Mouse (Mus musculus): ENCODE results near the gene Cdh10.

The Cdh10 gene

DNA sequence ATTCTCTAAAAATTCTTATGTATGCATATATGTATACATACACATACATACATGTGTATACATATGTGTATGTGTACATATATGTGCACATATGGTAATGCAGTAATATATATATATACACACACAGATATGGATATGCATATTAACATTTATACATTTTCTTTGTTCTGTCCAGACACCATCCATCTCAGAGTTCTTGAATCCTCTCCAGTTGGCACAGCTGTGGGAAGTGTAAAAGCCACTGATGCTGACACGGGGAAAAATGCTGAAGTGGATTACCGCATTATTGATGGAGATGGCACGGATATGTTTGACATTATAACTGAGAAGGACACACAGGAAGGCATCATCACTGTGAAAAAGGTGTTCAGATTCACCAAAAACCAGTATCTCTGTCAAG is 166.1 kb downstream of the Cdh10 start:
- no peak for DNase-seq (ENCODE audit: low spot score)

DNA sequence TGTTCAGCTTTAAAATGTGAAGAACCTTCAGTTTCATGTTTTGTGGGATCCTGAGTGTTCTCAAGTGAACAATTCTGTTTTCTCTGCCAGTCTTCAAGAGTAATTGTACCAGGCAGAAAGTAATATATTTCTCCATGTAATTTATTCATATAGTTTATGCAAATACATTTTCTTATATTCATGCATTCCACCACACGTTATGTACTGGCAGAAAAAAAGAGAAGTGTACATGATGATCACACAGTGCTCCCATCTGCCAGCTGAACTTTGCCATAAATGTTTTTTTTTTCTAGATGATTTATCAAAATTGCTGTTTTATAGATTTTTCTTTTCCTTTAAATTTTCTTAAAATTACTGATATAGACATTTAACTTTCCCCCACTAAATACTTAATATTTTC is 168.9 kb downstream of the Cdh10 start:
- DNase-seq (ENCODE audit: low spot score): no peak

DNA sequence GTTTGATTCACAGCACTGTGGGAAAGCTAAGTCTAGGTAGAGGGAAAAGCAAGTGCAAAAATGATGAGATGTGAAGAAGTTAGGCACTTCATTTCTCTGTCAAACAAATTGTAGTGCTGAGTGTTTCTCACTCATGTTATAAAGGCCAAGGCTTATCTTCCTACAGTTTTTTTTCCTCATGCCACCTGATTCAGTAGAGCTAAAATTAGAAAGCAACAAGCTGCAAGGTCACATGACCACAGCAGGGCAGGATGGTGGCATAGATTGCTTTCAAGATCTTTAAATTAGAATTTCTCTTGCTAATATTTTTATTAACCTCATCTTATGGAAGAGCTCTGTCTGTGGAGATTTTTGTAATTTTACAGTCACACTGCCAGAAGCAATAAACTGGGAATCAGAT is 174.8 kb downstream of the Cdh10 start:
- DNase-seq (ENCODE audit: low spot score): no peak

DNA sequence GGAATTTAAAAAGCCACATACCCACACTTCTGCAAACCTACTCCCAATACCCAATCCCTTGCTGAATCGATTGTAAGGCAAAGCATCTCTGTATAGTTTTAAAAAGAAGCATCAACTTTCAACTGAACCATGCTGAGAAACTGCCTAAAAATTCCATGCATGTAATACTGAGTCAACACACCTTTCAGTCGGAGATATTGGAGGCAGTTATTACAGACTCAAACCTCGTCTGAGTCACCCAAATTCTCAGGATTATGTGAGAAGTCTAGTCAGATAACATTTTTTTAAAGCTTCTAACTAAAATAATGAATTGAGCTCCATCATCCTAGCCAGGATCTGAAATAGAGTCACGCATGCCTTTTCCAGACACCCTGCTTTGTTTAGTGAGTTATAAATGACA is 175.5 kb downstream of the Cdh10 start:
- no peak for DNase-seq (ENCODE audit: low spot score)

DNA sequence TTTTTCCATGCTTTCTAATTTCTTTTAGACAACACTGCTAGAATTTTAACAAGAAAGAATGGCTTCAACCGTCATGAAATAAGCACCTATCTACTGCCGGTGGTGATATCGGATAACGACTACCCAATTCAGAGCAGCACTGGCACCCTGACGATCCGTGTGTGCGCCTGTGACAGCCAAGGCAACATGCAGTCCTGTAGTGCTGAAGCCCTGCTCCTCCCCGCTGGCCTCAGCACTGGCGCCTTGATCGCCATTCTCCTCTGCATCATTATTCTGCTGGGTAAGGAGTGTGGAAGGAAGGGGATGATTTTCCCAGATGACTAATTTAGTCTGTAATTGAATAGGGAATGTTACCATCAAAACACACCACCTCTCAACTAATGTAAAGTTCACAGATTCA is 192.1 kb downstream of the Cdh10 start:
- DNase-seq (ENCODE audit: low spot score): no peak

DNA sequence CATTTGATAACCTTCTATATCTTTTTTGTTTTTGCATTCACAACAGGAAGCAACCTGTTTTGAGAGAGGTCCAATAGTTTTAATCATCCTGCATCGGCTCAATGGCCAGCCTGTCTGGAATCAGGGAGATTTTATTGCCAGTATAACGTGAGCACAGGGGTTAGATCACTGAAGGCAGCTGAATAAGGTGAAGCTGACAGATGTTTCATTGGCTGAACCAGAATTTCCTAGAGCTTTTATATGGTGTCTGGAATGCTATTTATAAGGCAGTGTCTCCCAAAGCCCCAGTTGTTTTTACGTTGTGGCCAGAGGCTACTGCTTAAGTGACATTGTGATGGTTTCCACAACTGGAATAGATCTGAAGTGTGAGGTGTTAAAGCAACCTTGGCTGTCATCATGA is 214.2 kb downstream of the Cdh10 start:
- DNase-seq (ENCODE audit: low spot score): no peak

DNA sequence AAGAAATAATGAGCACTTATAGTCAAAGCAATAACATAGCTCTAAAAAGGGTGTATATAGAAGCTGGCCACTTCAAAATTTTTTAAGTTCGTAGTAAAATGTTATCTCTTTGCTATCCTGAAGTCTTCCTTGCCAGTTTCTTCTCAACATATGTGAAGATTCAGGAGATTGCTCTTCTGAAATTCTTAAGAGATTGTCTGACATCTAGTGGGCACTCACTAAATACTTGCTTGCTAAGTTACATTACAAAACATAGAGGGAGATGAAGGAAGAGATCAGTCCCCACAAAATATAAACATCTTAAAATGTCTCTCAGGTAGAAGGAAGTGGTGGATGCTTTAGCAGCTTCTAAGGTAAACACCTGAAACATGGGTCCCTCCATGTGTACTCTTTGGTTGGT is 221.3 kb downstream of the Cdh10 start:
- no peak for DNase-seq (ENCODE audit: low spot score)

Data from lung, postnatal 25 days (tissue).